Mouse (Mus musculus): ENCODE results near the gene C530008M17Rik. TPM values are rescaled to one million over a fixed set of nuclear protein-coding genes. Genes with fewer than 3 reads are reported as not detected.
A peak's percentile ranks its signal among the peaks of the same experiment; 100 is the strongest.

The C530008M17Rik gene
- 18.4 and 20.9 TPM in 2 replicates for polyA plus RNA-seq (2014; fragmentation: Nextera tagmentation; extraction: Ambion mirVana)

DNA sequence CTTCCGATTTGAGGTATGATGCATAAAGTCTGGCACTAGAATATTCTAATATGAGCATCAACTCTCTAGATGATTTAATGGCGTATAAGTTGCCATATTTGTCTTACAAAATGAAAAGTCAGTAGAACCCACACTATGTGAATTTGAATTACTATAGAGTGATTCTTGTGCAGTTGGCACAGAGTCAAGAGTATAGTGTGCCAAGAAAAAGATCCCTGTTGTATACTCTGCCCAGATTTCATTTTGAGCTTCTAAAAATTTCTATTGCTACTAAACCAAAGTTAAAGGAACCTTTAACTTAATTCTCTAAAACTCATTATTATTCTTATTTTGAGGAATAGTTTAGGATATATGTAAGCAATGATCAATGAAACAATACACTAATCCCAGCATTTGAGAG lies at the start of gene C530008M17Rik:
Gene C530008M17Rik (plus strand): TSS at position 301 of the 400 bp plus-strand sequence.
- peak within 1 kb of the TSS; percentile 96 for H3K9ac ChIP-seq (ENCODE audit: low read length)
- H3K27me3 ChIP-seq (ENCODE audit: control insufficient read depth, insufficient read depth, low read length) = no peaks in the 10 kb centered on the region
- peak within 1 kb of the TSS; percentile 72 for H3K4me3 ChIP-seq (ENCODE audit: low read depth, low read length)
- peak within 1 kb of the TSS; percentile 89 for H3K4me2 ChIP-seq (ENCODE audit: low read depth, severe bottlenecking)
- DNase-seq (ENCODE audit: low spot score) = no peak
- H3K36me3 ChIP-seq (ENCODE audit: control insufficient read depth, insufficient read depth, low read length) = no peaks in the 10 kb centered on the region
- ATAC-seq (ENCODE audit: insufficient number of reproducible peaks, low FRiP score, low TSS enrichment, low read depth) = no peak
- no peak within 1 kb of the TSS; the same call in 1 of the 2 replicates for H3K27ac ChIP-seq (replicated peaks; ENCODE audit: low read depth, low read length)
- H3K4me1 ChIP-seq (ENCODE audit: control insufficient read depth, insufficient read depth, low read length) = peaks cover 2% of the 10 kb centered on the region; the same call in 1 of the 2 replicates
- no peaks in the 10 kb centered on the region for H3K9me3 ChIP-seq (ENCODE audit: control insufficient read depth, low read length)
- 92% methylated on average over 2 of the region's 2 CpGs for WGBS

DNA sequence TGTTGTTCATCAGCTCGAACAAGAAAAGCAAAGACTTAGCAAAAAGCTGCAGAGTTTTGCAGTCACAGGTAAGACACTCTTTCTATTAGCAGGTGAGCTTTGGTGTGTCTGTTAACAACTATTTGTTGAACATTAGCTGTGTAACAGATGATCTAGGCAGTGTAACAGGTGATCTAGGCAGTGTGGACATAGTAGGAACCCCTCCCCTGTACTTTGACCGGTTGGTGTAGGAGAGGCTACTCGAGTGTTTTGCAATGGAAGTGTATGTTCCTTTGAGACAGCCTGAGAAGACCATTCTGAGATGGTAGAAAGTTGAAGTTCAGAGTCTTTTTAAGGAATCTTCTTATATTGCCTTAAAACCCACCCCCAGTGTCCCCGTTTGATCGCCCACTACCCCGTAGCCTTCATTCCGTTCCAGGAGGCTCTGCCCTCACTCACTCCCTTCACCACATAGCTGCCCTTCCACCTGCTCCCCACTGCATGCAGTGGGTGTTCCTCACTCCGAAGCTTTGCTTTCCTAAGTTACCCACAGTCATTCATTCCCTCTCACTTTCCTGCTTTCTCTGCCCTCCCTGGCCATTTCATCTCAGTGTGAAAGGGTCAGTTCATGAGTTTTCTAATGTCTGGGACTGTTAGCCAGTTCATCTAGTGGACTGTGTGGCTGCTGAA lies 46.5 kb upstream of the C530008M17Rik start:
- Histone ChIP-seq H3K9ac (ENCODE audit: low read length) (no peak overlapping the region), H3K4me3 (ENCODE audit: low read depth, low read length) (no peak overlapping the region), H3K36me3 (ENCODE audit: control insufficient read depth, insufficient read depth, low read length) (peaks cover 20% of the 10 kb centered on the region), H3K27me3 (ENCODE audit: control insufficient read depth, insufficient read depth, low read length) (no peaks in the 10 kb centered on the region), H3K9me3 (ENCODE audit: control insufficient read depth, low read length) (no peaks in the 10 kb centered on the region), H3K4me1 (ENCODE audit: control insufficient read depth, insufficient read depth, low read length) (no peaks in the 10 kb centered on the region), H3K4me2 (ENCODE audit: low read depth, severe bottlenecking) (no peak overlapping the region), H3K27ac (replicated peaks; ENCODE audit: low read depth, low read length) (no peak overlapping the region)
- ATAC-seq (ENCODE audit: insufficient number of reproducible peaks, low FRiP score, low TSS enrichment, low read depth) (no peak), DNase-seq (ENCODE audit: low spot score) (no peak)
- WGBS = 96% methylated on average over 8 of the region's 8 CpGs

DNA sequence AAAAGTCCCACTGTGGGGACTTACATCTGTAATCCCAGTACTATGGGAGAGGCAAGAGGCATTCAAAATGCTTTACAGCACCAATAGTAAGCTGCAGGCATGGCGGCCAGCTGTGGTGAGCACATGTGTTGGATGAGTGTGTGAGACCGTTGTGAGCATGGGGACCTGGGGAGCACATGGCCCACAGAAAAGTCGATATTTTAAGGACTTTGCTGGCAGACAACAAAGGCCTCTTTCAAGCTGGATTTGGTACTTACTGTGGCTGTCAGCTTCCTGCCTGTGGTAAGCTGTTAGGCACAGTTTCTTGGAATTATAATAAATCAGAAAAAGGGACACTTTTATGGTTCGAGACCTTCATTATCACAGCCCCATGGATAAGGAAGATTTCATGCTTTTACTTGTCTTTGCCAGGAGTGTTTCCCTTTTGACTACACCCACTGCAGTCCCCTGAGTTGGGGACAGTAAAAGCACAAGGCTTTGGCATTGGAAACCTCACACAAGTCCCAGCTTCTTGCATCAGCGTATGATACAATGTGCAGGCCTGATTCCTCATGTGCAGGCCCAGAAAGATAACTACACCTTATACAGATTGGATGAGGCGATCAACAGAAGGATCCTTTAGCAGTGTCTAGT lies 43.3 kb upstream of the C530008M17Rik start:
- Histone ChIP-seq H3K4me2 (ENCODE audit: low read depth, severe bottlenecking) (no peak overlapping the region), H3K27ac (replicated peaks; ENCODE audit: low read depth, low read length) (no peak overlapping the region), H3K27me3 (ENCODE audit: control insufficient read depth, insufficient read depth, low read length) (no peaks in the 10 kb centered on the region), H3K4me1 (ENCODE audit: control insufficient read depth, insufficient read depth, low read length) (no peaks in the 10 kb centered on the region), H3K36me3 (ENCODE audit: control insufficient read depth, insufficient read depth, low read length) (peaks cover 22% of the 10 kb centered on the region), H3K4me3 (ENCODE audit: low read depth, low read length) (no peak overlapping the region), H3K9ac (ENCODE audit: low read length) (no peak overlapping the region), H3K9me3 (ENCODE audit: control insufficient read depth, low read length) (no peaks in the 10 kb centered on the region)
- no peak for ATAC-seq (ENCODE audit: insufficient number of reproducible peaks, low FRiP score, low TSS enrichment, low read depth)
- 82% methylated on average over 6 of the region's 6 CpGs for WGBS
- DNase-seq (ENCODE audit: low spot score) = peak; percentile 37

DNA sequence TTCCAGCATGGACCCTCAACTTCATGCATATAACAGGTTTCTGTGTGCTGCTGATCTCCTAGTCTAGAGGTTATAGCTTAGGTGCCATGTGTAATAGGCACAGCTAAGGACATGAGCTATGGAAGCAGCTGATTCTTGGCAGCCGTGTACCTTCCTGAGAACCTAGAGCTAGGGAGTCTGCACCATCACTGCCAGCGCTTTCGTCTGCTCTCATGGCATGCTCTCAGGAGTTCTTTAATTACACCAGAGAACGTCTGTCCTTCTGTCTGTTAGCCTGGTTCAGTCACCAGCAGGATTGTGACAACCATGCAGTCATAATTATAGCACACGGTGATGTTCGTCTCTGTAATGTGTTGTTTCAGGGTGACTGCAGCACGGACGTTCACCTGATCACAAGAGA lies 41.0 kb upstream of the C530008M17Rik start:
- Histone ChIP-seq H3K4me3 (ENCODE audit: low read depth, low read length) (no peak overlapping the region), H3K4me2 (ENCODE audit: low read depth, severe bottlenecking) (no peak overlapping the region), H3K27ac (replicated peaks; ENCODE audit: low read depth, low read length) (no peak overlapping the region), H3K36me3 (ENCODE audit: control insufficient read depth, insufficient read depth, low read length) (peaks cover 18% of the 10 kb centered on the region), H3K9ac (ENCODE audit: low read length) (no peak overlapping the region), H3K27me3 (ENCODE audit: control insufficient read depth, insufficient read depth, low read length) (no peaks in the 10 kb centered on the region), H3K4me1 (ENCODE audit: control insufficient read depth, insufficient read depth, low read length) (no peaks in the 10 kb centered on the region), H3K9me3 (ENCODE audit: control insufficient read depth, low read length) (no peaks in the 10 kb centered on the region)
- 92% methylated on average over 8 of the region's 8 CpGs for WGBS
- ATAC-seq (ENCODE audit: insufficient number of reproducible peaks, low FRiP score, low TSS enrichment, low read depth) = no peak
- no peak for DNase-seq (ENCODE audit: low spot score)

DNA sequence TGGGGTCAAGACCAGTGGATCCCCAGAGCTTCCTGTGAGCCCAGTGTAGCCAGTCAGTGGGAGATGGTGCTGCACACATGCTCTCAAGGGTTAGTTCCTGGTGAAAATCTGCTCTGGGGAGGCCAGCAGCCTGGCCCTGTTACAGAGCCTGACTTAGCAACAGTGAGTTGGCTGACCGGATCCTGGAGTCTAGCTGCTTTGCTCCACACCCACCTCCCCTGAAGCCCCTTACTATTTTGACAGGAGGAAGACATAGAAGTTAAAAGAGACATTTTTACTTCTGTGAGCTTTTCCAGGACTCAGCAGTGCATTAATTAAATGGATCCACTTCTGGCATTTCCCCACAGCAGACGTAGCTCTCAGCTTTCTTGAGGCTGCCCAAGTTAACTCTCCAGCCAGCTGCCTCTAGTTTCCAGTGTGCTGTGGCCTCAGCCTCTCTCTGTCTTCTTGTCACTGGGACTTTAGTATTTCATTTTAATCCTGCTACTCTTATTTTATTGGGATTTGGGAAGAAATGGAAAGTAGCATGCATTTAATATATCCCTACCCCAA lies 40.0 kb upstream of the C530008M17Rik start:
- H3K9me3 ChIP-seq (ENCODE audit: control insufficient read depth, low read length) = no peaks in the 10 kb centered on the region
- H3K27ac ChIP-seq (replicated peaks; ENCODE audit: low read depth, low read length) = no peak overlapping the region
- H3K4me1 ChIP-seq (ENCODE audit: control insufficient read depth, insufficient read depth, low read length) = no peaks in the 10 kb centered on the region
- no peak overlapping the region for H3K9ac ChIP-seq (ENCODE audit: low read length)
- H3K4me3 ChIP-seq (ENCODE audit: low read depth, low read length) = no peak overlapping the region
- DNase-seq (ENCODE audit: low spot score) (no peak), ATAC-seq (ENCODE audit: insufficient number of reproducible peaks, low FRiP score, low TSS enrichment, low read depth) (no peak)
- no peak overlapping the region for H3K4me2 ChIP-seq (ENCODE audit: low read depth, severe bottlenecking)
- WGBS = 87% methylated on average over 2 of the region's 2 CpGs
- no peaks in the 10 kb centered on the region for H3K27me3 ChIP-seq (ENCODE audit: control insufficient read depth, insufficient read depth, low read length)
- H3K36me3 ChIP-seq (ENCODE audit: control insufficient read depth, insufficient read depth, low read length) = peaks cover 16% of the 10 kb centered on the region

DNA sequence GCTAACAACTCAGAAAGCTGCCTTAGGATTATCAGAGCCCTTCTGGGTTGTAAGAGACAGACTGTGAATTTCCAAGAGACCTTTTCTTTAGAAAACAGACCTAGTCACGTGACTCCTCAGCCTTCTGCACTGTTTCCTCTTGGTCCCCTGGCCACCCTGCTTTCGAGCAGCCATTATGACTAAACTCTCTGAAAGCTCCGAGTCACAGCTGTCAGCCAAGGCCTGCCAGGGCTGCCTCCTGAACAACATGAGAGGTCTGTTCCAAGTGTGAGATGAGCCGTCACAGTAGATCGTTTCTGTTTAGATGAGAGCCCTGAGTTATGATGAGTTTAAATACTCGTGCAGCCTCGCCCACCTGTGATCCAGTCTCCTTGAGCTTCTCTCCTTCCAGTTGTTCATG lies 37.6 kb upstream of the C530008M17Rik start:
- no peaks in the 10 kb centered on the region for H3K27me3 ChIP-seq (ENCODE audit: control insufficient read depth, insufficient read depth, low read length)
- no peak overlapping the region for H3K27ac ChIP-seq (replicated peaks; ENCODE audit: low read depth, low read length)
- no peak overlapping the region for H3K9ac ChIP-seq (ENCODE audit: low read length)
- no peaks in the 10 kb centered on the region for H3K4me1 ChIP-seq (ENCODE audit: control insufficient read depth, insufficient read depth, low read length)
- no peak overlapping the region for H3K4me2 ChIP-seq (ENCODE audit: low read depth, severe bottlenecking)
- H3K36me3 ChIP-seq (ENCODE audit: control insufficient read depth, insufficient read depth, low read length) = peaks cover 17% of the 10 kb centered on the region
- 87% methylated on average over 7 of the region's 7 CpGs for WGBS
- H3K9me3 ChIP-seq (ENCODE audit: control insufficient read depth, low read length) = no peaks in the 10 kb centered on the region
- no peak for ATAC-seq (ENCODE audit: insufficient number of reproducible peaks, low FRiP score, low TSS enrichment, low read depth)
- no peak for DNase-seq (ENCODE audit: low spot score)
- no peak overlapping the region for H3K4me3 ChIP-seq (ENCODE audit: low read depth, low read length)

DNA sequence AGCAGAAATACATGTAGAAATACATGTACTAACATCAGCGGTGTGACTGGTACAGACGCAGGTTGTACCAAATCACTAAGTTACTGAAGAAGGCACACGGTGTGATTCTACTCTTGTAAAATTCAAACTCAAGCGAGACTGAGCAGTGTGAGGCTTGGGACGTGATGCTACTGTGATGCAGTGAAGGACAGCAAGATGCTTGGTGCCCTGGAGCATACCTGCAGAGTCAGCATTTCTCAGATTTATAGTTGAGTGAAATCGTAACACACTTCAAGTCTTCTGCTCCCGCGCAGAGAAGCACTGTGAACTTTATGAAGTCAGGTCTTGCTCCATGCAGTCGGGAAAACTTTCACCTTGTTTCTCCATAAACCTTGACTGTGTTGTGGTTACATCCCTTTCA lies 32.6 kb upstream of the C530008M17Rik start:
- peaks cover 7% of the 10 kb centered on the region; the same call in 1 of the 2 replicates for H3K36me3 ChIP-seq (ENCODE audit: control insufficient read depth, insufficient read depth, low read length)

DNA sequence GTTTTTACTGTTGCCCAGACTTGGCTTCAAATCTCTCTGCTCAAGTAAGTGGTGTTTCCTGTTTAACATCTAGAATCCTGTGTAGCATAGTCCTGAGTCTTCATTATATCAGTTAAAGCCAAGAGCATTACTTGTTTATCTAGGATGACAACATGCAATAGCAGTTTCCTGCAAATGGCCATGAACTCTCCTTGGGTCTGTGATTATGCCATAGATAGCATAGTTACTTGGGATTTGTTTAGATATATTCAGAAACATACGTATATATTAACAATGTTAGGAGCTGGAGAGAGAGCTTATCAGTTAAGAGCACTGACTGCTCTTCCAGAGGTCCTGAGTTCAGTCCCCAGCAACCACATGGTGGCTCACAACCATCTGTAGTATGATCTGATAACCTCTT lies 28.5 kb upstream of the C530008M17Rik start:
- no peak for ATAC-seq (ENCODE audit: insufficient number of reproducible peaks, low FRiP score, low TSS enrichment, low read depth)
- 85% methylated on average over 1 of the region's 1 CpGs for WGBS
- H3K4me1 ChIP-seq (ENCODE audit: control insufficient read depth, insufficient read depth, low read length) = no peaks in the 10 kb centered on the region
- no peak for DNase-seq (ENCODE audit: low spot score)
- H3K27me3 ChIP-seq (ENCODE audit: control insufficient read depth, insufficient read depth, low read length) = no peaks in the 10 kb centered on the region
- H3K9ac ChIP-seq (ENCODE audit: low read length) = no peak overlapping the region
- H3K4me2 ChIP-seq (ENCODE audit: low read depth, severe bottlenecking) = no peak overlapping the region
- H3K27ac ChIP-seq (replicated peaks; ENCODE audit: low read depth, low read length) = no peak overlapping the region
- no peak overlapping the region for H3K4me3 ChIP-seq (ENCODE audit: low read depth, low read length)
- peaks cover 3% of the 10 kb centered on the region; the same call in 1 of the 2 replicates for H3K36me3 ChIP-seq (ENCODE audit: control insufficient read depth, insufficient read depth, low read length)
- no peaks in the 10 kb centered on the region for H3K9me3 ChIP-seq (ENCODE audit: control insufficient read depth, low read length)

More for the DNA sequence above, 32.6 kb upstream of the C530008M17Rik start:
- no peak overlapping the region for H3K27ac ChIP-seq (replicated peaks; ENCODE audit: low read depth, low read length)
- no peaks in the 10 kb centered on the region for H3K9me3 ChIP-seq (ENCODE audit: control insufficient read depth, low read length)
- no peak for ATAC-seq (ENCODE audit: insufficient number of reproducible peaks, low FRiP score, low TSS enrichment, low read depth)
- no peaks in the 10 kb centered on the region for H3K4me1 ChIP-seq (ENCODE audit: control insufficient read depth, insufficient read depth, low read length)
- H3K4me3 ChIP-seq (ENCODE audit: low read depth, low read length) = no peak overlapping the region
- H3K9ac ChIP-seq (ENCODE audit: low read length) = no peak overlapping the region
- 90% methylated on average over 9 of the region's 9 CpGs for WGBS
- H3K27me3 ChIP-seq (ENCODE audit: control insufficient read depth, insufficient read depth, low read length) = no peaks in the 10 kb centered on the region
- DNase-seq (ENCODE audit: low spot score) = no peak
- H3K4me2 ChIP-seq (ENCODE audit: low read depth, severe bottlenecking) = no peak overlapping the region
